Mouse (Mus musculus) frontal cortex, adult (tissue): ENCODE results near the gene Zfp94.

Source experiments
- ATAC-seq: cut with Nextera tagmentation; 2 replicates; pipeline ENCODE4 v1.9.2; 2017; ENCODE audit warnings: mild to moderate bottlenecking, moderate library complexity, mixed read lengths; ENCODE audit not compliant: low TSS enrichment

The Zfp94 gene

DNA sequence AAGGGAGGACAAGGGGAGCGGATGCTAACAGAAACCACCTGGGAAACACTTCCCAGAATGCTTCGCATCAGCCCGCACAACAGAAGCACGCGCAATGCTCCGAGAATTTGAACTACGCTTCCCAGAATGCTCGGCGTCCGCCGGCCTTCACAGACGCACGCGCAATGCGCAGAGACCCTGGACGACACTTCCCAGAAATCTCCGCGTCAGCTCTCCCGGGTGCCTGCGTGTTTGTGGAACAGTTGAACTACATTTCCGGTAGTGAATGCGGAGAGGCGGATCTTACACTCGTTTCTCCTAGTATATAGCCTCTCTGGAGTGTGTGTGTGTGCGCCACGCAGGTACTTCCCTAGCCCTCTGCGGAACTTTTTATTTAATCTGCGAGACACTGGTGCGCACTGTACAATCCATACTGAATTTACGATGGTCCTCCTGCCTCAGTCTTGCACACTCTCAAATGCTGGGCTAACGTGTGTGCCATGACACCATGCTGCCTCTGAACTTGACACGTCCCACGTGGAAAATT, at the start of gene Zfp94:
Zfp94 (minus strand) TSS at position 100 of the 526 bp plus-strand sequence.
- ATAC-seq = peak; percentile 99

DNA sequence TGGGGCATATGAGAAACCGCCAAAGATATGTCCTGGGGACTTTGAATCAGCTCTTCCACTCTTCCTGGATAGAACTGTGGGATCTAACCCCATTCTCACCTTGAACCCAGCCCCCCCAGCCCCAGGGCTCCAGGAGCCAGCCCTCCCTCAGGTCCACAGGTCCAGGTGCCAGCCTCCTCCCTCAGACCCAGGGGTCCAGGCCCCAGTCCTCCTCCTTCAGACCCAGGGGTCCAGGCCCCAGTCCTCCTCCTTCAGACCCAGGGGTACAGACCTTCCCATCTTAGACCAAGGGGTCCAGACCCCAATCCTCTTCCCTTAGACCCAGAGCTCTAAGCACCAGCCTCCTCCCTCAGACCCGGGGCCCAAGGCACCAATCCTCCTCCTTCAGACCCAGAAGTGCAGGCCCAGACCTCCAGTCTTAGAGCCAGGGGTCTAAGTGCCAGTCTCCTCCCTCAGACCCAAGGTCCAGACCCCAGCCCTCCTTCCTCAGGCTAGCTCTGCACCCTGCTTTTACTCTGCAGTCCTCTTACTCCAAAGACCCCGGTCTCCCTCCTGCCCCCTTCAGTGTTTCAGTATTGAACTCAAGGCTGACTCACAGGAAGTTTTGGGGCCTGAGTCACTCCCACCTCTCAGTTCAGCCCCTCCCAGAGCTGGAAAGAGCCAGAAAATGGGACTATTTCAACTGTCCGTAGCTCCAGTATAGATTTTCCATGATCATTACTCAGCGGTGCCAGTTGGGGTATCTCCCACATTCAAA, 49.0 kb upstream of the Zfp94 start:
- ATAC-seq = no peak

DNA sequence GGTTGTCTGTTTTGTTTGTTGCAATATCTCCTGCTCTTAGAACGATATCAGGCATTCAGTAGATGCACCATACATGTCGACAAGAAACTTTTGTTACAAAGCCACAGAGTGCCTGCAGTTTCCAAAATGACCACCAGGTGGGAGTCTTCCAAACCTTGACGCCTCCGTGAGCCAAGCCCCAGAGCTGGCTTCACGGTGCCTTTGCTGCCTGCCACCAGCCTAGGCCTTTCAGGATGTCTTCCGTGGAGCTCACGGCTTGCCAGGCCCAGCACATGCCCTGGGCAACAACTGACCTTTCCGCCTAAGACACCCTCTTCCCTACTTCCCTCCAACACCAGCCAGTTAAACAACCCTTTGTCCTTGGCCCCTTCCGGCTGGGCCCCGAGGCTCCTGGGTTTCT, 48.4 kb upstream of the Zfp94 start:
- peak; percentile 69; the same call in 1 of the 2 replicates for ATAC-seq

DNA sequence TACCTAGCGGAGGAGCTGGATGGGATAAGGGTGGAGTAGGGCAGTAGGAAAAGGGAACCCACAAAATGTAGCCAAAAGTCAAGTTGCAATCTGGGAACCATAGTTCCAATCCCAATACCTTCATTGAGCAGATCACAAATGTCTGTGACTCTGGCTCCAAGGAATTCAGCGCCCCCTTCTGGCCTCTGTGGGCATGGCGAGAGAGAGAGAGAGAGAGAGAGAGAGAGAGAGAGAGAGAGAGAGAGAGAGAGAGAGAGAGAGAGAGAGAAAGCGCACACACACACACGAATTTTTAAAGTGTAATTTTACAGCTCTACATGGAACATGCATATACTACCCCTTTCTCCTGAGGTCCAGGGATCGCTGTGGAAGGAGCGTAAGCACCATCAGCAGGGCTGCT, 46.8 kb upstream of the Zfp94 start:
- ATAC-seq = no peak

DNA sequence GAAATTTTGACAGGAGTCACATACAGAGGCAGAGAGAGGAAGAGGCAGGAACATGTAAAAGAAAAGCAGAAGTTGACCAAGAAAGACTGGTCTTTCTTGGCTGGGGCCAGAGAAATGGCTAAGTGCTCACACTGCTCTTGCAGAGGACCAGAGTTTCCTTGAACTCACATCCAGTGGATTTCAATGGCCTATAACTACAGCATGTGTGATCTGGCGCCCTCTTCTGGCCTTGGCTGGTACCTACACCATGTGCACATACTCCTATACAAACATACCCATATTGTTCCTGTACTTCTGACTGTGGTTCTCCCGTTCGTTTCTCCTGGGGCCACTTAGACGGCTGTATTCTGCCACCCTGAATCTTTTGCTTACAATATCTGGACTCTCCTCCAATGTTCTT, 44.5 kb upstream of the Zfp94 start:
- ATAC-seq = no peak

DNA sequence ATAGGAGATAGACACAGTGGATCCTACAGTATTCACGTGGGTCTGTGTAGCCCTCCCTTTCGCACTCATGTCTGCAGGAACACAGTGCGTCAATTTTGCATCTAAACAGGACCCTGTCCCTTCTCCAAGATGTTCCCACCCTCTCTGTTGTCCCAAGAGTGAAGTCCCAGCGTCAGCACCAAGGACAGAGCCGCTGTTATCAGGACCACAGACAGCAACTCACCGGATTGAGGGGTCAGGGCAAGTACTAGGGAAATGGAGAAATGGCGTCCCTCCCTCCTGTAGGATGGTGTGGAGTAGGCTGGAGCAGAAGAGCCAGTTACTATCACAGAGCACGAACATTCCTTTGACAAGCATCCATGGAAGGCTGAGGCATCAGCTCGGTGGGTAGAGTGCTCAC, 42.8 kb upstream of the Zfp94 start:
- ATAC-seq = no peak

DNA sequence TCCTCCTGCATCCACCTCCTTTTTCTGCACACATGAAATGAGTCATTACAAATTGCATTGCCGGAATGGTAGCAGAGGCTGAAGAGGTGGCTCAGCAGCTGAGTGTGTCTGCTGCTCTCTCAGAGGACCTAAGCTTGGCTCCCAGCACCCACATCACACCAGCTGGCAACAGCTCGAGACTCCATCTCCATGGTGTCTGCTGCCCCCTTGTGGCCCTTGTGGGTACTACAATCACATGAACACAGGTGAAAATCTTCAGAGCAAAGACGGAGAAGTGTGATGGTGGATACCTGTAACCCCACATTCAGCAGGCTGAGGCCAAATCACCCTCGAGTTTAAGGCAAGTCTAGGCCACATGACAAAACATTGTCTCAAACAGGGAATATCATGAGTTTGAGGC, 41.4 kb upstream of the Zfp94 start:
- ATAC-seq = no peak

DNA sequence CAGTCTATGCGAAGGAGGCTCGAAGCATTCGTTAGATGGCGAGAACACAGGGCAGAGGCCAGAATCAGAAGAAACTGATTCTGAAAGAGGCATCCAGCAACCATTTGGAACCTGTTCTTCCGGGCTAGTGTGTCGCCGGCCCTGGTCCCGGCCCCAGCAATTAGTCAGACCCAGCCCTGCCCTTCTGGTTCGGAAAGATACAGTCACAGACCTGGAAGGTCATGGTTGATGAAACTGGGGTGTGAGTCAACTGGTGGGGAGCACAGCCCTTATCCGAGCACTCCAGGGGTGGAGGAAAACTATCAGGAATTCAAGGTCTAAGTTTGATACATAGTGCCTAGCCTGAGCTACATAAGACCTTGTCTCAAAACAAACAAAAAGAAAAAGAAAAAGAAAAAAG, 39.6 kb upstream of the Zfp94 start:
- ATAC-seq = no peak

DNA sequence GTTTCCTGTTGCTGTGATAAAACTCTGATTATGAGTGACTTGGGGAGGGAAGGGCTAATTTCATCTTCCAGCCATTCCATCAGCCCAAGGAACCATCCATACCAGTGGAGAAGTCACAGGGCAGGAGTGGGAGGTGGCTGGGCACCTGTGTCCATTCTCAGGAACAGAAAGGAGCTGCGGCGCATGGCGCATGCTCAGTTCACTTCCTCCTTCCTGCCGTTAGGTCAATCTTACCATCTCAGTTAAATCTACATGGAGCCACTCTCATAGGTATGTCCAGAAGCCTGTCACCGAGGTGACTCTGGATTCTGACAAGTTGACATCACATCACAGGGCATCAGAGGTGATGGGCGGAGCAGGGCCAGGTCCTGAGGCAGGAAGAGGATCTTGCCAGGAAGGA, 39.2 kb upstream of the Zfp94 start:
- ATAC-seq = no peak

DNA sequence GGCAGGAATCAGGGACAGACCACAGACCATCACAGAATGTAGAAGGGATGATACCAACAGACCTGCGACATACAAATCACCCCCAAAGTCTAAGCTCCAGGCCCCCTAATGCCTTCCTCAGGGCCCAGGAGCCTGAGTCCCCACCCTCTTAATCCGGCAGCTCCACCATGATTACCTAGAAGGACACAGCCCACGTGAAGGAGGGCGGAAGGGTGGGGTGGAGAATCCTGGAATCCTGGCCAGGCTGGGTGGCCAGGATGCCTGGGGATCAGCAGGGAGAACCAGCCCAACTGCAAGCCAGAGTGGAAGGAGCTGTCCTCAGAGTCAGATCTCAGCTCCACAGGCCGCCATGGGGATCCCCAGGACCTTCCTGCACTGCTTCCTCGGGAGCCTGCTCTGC, 32.4 kb upstream of the Zfp94 start, which contains the start of gene Lypd5:
Lypd5 (plus strand) TSS at position 301 of the 400 bp plus-strand sequence.
- no peak for ATAC-seq

DNA sequence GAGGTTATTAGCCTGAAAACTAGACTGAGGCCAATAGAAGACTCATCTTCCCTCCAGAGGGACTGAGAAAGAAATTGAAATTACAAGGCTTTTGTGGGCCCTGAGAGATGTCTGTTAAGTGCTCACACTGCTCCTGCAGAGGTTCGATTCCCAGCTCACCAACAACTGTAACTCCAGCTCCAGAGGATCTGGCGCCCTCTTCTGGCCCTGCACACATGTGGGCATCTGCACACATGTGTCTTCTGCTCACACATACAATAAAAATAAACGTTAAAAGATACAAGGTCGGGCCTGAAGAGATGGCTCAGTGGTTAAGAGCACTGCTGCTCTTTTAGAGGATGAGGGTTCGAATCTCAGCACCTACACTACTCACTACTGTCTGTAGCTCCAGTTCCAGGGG, 30.0 kb upstream of the Zfp94 start:
- no peak for ATAC-seq

DNA sequence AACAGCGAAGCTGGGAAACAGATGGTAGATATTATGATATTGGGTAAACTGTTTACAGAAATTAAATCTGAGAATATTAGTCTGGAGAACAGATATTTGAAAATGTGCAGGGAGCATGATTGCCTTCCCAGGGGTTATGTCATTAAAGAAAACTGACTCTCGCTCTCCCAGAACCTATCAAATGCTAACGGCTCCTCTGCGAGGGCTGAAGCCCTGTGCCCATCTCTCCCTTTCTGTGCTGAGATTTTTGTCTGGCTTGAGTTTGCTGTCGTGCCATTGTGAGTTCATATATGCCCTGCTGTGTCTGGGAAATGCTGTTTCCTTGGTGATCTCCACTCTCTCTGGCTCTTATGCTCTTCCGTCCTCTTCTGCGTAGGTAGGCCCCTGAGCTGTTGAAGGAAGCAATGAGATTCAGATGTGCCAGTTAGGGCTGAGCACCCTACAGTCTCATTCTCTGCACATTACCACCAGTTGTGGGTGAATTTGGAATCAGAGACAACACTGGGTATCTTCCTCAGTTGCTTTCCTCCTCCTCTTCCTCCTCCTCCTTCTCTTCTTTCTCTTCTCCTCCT, 27.3 kb upstream of the Zfp94 start:
- peak; percentile 85 for ATAC-seq

DNA sequence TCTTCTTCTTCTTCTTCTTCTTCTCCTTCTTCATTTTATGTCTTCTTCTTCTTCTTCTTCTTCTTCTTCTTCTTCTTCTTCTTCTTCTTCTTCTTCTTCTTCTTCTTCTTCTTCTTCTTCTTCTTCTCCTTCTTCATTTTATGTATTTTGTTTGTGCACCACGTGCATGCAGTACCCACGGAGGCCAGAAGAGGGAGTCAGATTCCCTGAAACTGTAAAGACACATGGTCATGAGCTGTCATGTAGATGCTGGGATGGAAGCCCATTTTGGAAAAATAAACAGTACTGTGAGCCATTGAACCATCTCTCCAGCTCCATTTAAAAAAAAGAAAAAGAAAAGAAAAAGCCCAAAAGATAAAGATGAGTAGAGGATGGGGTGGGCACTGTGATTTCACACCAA, 21.8 kb upstream of the Zfp94 start:
- ATAC-seq = no peak

DNA sequence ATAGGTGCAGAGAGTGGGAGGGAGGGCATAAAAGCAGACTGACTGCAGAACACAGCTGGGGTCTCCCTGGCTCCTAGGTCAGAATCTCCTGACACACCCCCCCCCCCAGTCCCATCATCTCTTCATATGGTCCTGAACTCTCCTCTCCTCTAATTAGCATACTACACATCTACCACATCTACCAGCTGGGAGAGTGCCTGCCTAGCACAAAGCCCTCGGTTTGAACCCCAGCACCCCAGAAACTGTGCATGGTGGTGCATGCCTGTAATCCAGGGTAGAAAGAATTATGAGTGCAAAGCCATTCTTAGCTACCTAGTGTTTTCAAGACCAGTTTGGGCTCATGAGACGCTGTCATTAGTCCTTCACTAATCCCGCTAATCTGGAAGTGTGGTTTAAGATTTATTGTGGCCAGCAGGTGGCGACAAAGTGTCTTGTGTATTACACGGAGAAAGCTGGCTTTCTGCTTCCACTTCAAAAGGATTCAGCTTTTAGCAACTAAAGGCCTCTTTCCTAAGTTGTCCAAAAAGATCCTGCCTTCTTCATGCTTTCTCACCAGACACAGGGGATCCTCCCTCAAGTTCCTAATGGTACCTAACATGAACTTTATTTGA, 19.3 kb upstream of the Zfp94 start:
- ATAC-seq = peak; percentile 50; the same call in 1 of the 2 replicates

DNA sequence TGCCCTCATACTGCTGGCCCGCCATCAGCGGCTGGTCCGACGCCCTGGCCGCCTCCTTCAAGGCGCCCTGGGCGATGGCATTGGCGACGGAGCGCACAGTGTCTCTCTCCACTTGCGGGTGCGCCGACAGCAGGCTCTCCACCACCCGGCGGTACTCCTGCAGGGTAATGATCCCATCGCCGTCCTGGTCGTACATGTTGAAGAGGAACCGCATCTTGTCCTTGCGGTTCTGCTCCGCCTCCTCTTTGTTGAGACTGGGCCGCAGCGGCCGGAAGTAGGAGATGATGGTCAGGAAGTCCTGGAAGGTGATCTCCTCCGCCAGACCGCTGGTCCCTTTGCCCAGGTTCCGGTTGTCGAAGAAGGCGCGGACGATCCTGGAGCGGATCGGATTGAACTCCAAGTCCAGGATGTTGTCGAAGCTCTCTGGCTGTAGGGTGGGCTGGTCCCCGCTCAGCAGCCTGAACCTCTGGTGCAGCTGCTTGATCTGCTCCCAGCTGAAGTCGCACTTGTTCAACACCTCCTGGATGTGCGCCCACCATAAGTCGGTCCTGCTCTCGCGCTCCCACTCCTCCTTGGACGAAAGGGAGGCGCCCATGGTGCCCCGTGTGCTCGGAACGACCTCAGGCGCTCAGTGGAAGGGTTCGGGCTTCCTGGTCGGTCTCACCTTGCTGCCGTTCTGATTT, 17.0 kb upstream of the Zfp94 start, which contains the start of gene Tescl:
Tescl (minus strand) TSS at position 633 of the 683 bp plus-strand sequence.
- ATAC-seq = no peak

DNA sequence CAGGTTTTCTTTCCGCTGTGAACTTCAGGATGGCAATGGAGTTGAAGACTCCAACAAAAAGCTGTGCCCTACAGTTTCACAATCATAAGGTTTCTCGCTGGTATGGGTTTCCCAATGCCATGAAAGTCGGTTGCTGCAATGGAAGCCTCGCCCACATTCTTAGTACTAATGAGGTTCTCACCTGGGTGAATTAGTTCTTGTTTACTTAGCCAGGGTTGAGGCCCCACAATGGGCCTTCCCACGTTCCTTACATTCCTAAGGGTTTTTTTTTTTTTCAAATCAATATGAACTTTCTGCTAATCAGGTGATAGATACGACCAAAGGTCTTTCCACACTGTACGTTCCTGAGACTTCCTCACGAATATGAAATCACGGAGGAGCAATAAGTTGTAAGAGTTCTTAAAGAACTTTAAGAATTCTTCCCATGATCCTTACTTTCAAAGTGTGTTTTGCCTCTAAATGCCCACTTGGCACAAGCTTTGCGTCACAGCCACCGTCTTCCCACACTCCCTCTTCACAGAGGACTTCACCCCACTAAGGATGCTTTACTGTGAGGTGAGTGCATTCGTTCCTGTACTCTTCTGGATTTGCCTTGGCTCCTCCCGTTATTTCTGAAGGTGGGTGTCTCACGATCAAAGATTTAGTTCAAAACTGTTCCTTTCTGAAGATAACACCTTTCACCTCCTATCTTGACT, 11.0 kb upstream of the Zfp94 start:
- no peak for ATAC-seq

DNA sequence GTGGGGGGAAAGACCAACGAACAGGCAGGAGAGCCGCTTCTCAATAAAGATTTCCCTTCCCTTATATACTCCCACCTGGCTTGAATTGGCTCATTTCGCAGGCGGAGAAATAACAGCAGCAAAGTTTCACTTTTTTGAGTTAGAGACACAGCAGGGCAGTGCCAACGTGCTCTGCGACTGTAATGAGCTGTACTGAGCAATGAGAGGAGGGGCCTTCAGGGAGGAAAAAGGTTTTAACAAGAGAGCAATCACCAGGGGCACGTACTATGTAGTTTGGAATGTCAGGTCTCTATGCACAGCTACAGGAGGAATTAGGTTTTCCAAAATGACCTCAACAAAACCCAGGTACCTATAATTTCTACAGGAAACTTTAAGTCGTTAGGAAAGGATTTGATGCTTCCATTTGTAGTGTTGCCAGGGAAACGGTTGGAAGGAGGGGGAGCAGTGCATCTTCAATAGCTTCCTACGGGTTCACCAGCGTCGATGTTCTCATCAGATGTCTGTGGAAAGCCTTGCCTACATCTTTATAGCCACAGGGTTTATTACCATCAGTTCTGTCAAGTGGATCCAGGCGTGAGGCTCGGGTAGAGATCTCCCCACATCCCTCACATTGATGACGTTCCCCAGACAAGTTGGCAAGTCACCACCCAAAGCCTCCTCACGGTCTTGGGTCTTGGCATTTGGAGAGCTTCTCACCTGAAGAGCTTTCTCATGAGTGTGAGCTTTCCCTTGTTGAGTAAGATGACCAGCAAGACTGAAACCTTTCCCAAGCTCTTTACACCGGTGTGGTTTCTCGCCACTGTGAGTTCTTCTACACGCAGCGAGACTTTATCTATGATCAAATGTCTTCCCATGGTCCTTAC, 10.0 kb upstream of the Zfp94 start:
- peak; percentile 31; the same call in 1 of the 2 replicates for ATAC-seq

DNA sequence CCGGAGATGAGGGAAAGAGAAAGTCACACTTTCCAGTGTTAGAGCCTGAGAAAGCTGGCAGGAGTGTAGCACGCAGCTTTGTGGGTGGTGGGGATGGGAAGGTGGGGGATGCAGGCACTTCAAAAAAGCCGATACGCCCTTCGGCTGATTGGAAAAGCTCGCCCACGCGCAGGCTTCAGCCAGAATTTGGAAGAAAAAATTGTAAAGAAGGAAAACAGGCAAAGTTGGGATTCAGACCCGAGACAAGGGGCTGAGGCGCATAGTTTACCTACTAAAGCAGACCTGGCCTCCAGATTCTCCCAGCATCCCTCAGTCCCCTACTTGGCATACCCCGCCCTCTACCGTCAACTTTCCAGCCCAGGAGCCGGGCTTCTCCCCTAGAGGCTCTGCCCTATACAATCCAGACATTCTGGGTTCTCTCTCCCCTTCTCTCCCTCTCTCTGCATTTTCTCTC, 9.2 kb upstream of the Zfp94 start:
- ATAC-seq = peak; percentile 62; the same call in 1 of the 2 replicates

DNA sequence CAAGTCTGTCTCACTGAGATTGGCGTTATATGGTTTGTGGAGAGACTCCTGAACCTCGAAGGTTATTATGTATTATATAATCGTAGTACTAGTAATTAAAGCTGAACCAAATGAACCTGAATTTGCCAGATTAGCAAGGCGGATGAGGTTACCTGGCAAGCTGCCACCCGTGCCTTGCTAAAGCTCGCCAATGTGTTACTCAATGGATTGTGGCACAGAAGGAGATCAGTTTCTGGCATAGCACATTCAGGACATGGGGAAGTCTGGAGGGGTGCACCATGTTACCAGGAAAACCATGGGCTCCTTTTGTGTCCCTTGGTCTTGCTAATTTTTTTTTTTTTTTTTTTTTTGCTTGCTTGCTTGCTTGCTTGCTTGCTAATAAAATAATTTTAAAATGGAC, 8.7 kb upstream of the Zfp94 start:
- ATAC-seq = no peak

DNA sequence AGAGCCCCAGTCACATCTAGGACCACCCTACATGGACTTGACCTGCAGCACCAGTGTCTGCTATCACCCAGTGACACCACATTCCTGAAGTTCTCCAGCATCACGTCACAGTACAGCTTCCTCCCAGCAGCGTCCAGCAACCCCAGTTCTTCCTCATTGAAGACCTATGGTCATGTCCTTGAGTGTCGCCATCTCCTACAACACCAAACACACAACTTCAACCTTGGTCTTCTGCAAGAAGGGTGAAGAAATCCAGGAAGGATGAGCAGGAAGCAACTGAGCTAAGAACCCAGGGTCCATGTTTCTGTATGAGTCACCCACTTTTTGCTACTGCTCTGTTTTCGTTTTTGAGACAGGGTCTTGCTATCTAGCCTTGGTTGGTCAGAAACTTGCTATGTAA, 6.1 kb upstream of the Zfp94 start:
- ATAC-seq = no peak

DNA sequence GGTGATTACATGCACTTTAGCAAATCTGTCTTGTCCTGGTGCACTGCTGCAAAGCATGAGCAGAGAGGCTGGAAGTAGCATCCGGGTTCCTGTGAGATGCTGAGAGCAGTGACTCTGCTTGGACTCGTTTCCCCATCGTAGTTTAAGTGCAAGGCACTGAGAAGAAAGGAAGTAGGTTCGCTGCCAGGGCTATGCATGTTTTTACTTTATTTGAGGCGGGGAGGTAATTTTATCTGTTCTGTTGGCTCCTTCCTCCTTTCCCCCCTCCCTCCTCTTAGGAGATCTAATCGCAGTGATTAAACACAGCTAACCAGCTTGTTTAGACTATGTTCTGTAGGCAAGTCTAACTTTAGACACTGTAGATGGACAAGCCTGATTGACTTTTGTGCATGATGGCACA, 2.5 kb upstream of the Zfp94 start:
- no peak for ATAC-seq
